Mouse (Mus musculus) retina, embryonic 14.5 days (tissue): ENCODE data around the gene Clta.

Experiments
- DNase-seq: peaks from one replicate; pipeline ENCODE4 v3.0.0-alpha.2; 2015; ENCODE audit warnings: low spot score

Gene Clta

GRCm38 (mm10) chr4:44004126-44004525, at the start of gene Clta:
Clta (plus strand) TSS chr4:44004452.
- no peak for DNase-seq

GRCm38 (mm10) chr4:43957292-43957845, 46.9 kb upstream of the Clta start, which contains the start of gene Glipr2:
Glipr2 (plus strand) TSS chr4:43957401.
- DNase-seq = peak; percentile 96

- peak; percentile 82 for DNase-seq
These were observed 46.3 kb upstream of the Clta start for GRCm38 (mm10) chr4:43957846-43958461.

GRCm38 (mm10) chr4:43959523-43960179, 44.6 kb upstream of the Clta start:
- DNase-seq = no peak

GRCm38 (mm10) chr4:43960207-43960606, 44.0 kb upstream of the Clta start:
- no peak for DNase-seq

- DNase-seq = peak; percentile 31
These were observed 39.9 kb upstream of the Clta start for GRCm38 (mm10) chr4:43964326-43964833.

GRCm38 (mm10) chr4:43964951-43965684, 39.1 kb upstream of the Clta start:
- DNase-seq = no peak

GRCm38 (mm10) chr4:43965856-43966535, 38.3 kb upstream of the Clta start:
- no peak for DNase-seq

GRCm38 (mm10) chr4:43968650-43969049, 35.6 kb upstream of the Clta start:
- no peak for DNase-seq

GRCm38 (mm10) chr4:43969373-43969772, 34.9 kb upstream of the Clta start:
- peak; percentile 54 for DNase-seq

GRCm38 (mm10) chr4:43970393-43971330, 33.6 kb upstream of the Clta start:
- no peak for DNase-seq

GRCm38 (mm10) chr4:43971541-43972136, 32.6 kb upstream of the Clta start:
- DNase-seq = no peak

GRCm38 (mm10) chr4:43972137-43972591, 32.1 kb upstream of the Clta start:
- DNase-seq = peak; percentile 64

GRCm38 (mm10) chr4:43973526-43973981, 30.7 kb upstream of the Clta start:
- peak; percentile 23 for DNase-seq

GRCm38 (mm10) chr4:43974914-43975616, 29.2 kb upstream of the Clta start:
- DNase-seq = no peak

- DNase-seq = no peak
These were observed 28.0 kb upstream of the Clta start for GRCm38 (mm10) chr4:43976223-43976740.

GRCm38 (mm10) chr4:43978521-43979443, 25.5 kb upstream of the Clta start:
- DNase-seq = peak; percentile 22

- DNase-seq = no peak
These were observed 24.5 kb upstream of the Clta start for GRCm38 (mm10) chr4:43979746-43980145.
